Mouse (Mus musculus): ENCODE results near the gene Kbtbd7.

GRCm38 (mm10) chr14:79434068-79434467, 7.8 kb downstream of the Kbtbd7 start:
- TF ChIP-seq CTCF (IDR thresholded peaks at IDR 0.05) (no peak), POLR2A (IDR thresholded peaks at IDR 0.05; ENCODE audit: insufficient read depth, low read depth, low read length) (no peak)

Measured in heart, adult 2 months (tissue).